Mouse (Mus musculus) brain, embryonic 14.5 days (tissue): ENCODE results near the gene C8g.

Experiments
- CTCF ChIP-seq: fragments of 200-500 bp; IDR thresholded peaks from 2 replicates; pipeline ENCODE4 v1.5.1; 2012; ENCODE audit warnings: inconsistent platforms, mild to moderate bottlenecking, moderate library complexity, borderline replicate concordance; ENCODE audit not compliant: insufficient read depth, insufficient read length; ENCODE audit errors: extremely low read depth
- POLR2A ChIP-seq: fragments of 200-500 bp; IDR thresholded peaks from 2 replicates; pipeline ENCODE4 v1.6.1; 2012; ENCODE audit warnings: mild to moderate bottlenecking, inconsistent platforms, borderline replicate concordance; ENCODE audit not compliant: poor library complexity, insufficient read depth, insufficient read length, severe bottlenecking; ENCODE audit errors: extremely low read depth

- TF ChIP-seq POLR2A, result no peak
- peak; percentile 28; the same call in 1 of the 2 replicates for TF ChIP-seq CTCF
Measured at GRCm38 (mm10) chr2:25506964-25507363, 5.4 kb upstream of the C8g start.
